Mouse (Mus musculus) adrenal gland, adult 8-10 months (tissue): Measurements from ENCODE around the gene Ldlrad1. TPM values are rescaled to one million over a fixed set of nuclear protein-coding genes. Genes with fewer than 3 reads are reported as not detected.

Experiments
- DNase-seq: peaks from one replicate; pipeline ENCODE4 v3.0.0; 2022
- total RNA-seq, 4 experiments: library from RNA; stranded (reverse); gene quantifications; 2 replicates each; pipeline ENCODE4 v1.2.4; 2022

Ldlrad1 gene
- not detected for total RNA-seq

- no peak for DNase-seq
Observed at GRCm38 (mm10) chr4:107208880-107209279, at the start of gene Ldlrad1. TSS of gene Ldlrad1 (plus strand) at chr4:107209180.

GRCm38 (mm10) chr4:107160181-107160580 lies 48.8 kb upstream of the Ldlrad1 start:
- DNase-seq: no peak

- DNase-seq: no peak
Observed at GRCm38 (mm10) chr4:107163341-107163740, 45.6 kb upstream of the Ldlrad1 start.

- peak; percentile 48 for DNase-seq
Observed at GRCm38 (mm10) chr4:107163756-107164587, 45.0 kb upstream of the Ldlrad1 start.

- no peak for DNase-seq
Observed at GRCm38 (mm10) chr4:107166700-107167099, 42.3 kb upstream of the Ldlrad1 start.

GRCm38 (mm10) chr4:107167798-107168197 lies 41.2 kb upstream of the Ldlrad1 start:
- no peak for DNase-seq

GRCm38 (mm10) chr4:107177506-107177905 lies 31.5 kb upstream of the Ldlrad1 start:
- no peak for DNase-seq

- DNase-seq: peak; percentile 99
Observed at GRCm38 (mm10) chr4:107178182-107178829, 30.7 kb upstream of the Ldlrad1 start, which contains the start of gene Tmem59. TSS of gene Tmem59 (plus strand) at chr4:107178399.

GRCm38 (mm10) chr4:107178830-107179490 lies 30.0 kb upstream of the Ldlrad1 start, which contains the start of gene Tceanc2:
TSS of gene Tceanc2 (minus strand) at chr4:107179116.
- DNase-seq: peak; percentile 44

- DNase-seq: no peak
Observed at GRCm38 (mm10) chr4:107179561-107179960, 29.4 kb upstream of the Ldlrad1 start.

- no peak for DNase-seq
Observed at GRCm38 (mm10) chr4:107180746-107181145, 28.2 kb upstream of the Ldlrad1 start.

- DNase-seq: no peak
Observed at GRCm38 (mm10) chr4:107181866-107182265, 27.1 kb upstream of the Ldlrad1 start.

GRCm38 (mm10) chr4:107182796-107183195 lies 26.2 kb upstream of the Ldlrad1 start:
- DNase-seq: no peak

- no peak for DNase-seq
Observed at GRCm38 (mm10) chr4:107183203-107183602, 25.8 kb upstream of the Ldlrad1 start.

GRCm38 (mm10) chr4:107185703-107186102 lies 23.3 kb upstream of the Ldlrad1 start:
- DNase-seq: no peak

- DNase-seq: no peak
Observed at GRCm38 (mm10) chr4:107193841-107194240, 15.1 kb upstream of the Ldlrad1 start.

GRCm38 (mm10) chr4:107196454-107196853 lies 12.5 kb upstream of the Ldlrad1 start:
- no peak for DNase-seq

- DNase-seq: no peak
Observed at GRCm38 (mm10) chr4:107198072-107198471, 10.9 kb upstream of the Ldlrad1 start.

GRCm38 (mm10) chr4:107201779-107202178 lies 7.2 kb upstream of the Ldlrad1 start:
- DNase-seq: no peak

- DNase-seq: no peak
Observed at GRCm38 (mm10) chr4:107203001-107203400, 6.0 kb upstream of the Ldlrad1 start.

GRCm38 (mm10) chr4:107207016-107207415 lies 2.0 kb upstream of the Ldlrad1 start:
- DNase-seq: no peak

- DNase-seq: no peak
Observed at GRCm38 (mm10) chr4:107210483-107211097, 1.6 kb downstream of the Ldlrad1 start.

- DNase-seq: no peak
Observed at GRCm38 (mm10) chr4:107211465-107211864, 2.5 kb downstream of the Ldlrad1 start.
